Mouse (Mus musculus): ENCODE measurements at regions not wholly inside any gene's neighbourhood (a gene's known extent, or its start where the extent isn't known, plus 50 kb on each side); places are given as distances from the start of the nearest gene placed in this dataset.

DNA sequence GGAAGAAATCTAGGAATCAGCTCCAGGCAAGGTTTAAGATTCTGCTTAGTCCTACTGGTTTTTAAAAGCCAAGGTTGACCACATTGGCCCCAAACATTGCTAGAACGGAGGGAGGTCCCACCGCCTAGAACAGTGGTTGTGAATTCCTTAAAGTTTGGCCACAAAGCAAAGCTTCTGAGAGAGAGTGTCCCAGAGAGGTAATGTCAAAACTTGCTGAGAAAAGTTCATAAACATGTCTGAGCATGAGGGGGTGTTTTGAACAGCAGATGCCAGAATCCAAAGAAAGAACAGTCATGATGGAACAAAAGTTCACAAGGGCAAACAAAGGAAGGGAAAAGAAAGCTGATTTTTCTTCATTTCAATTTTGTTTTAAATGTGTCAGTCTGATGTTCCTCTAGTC lies 90.1 kb downstream of the Cldn1 start:
- TF ChIP-seq CTCF (IDR thresholded peaks at IDR 0.05; ENCODE audit: low read depth) (no peak), EP300 (IDR thresholded peaks at IDR 0.05; ENCODE audit: low read depth) (no peak)

All from liver, embryonic 14.5 days (tissue).